Mouse (Mus musculus): ENCODE data around the gene Gpr157.

DNA sequence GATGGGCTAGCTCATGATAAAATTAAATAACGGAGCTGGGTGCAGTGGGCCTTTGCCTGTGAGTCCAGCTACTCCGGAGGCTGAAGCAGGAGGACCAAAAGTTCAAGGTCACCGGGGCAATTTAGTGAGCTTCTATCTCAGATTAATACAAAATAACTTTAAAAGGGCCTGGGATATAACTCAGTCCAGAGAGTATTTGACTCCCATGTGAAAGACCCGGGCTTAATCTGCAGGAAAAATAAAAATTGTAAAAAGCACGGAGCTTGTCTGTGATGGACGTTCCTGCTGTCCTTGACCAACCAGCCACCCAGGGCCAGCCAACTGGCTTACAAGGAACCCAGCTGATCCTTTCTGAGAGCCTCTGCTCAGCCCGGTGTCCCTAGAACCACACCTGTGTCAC is 48.6 kb upstream of the Gpr157 start:
- TF ChIP-seq CTCF (IDR thresholded peaks at IDR 0.05) = no peak
- TF ChIP-seq EP300 (IDR thresholded peaks at IDR 0.05) = no peak

Data from lung, postnatal 0 days (tissue).